Mouse (Mus musculus) heart, postnatal 10 days (tissue): ENCODE measurements around the gene Mok. TPM values are rescaled to one million over a fixed set of nuclear protein-coding genes. Genes with fewer than 3 reads are reported as not detected.

Experiments
- DNase-seq, 2 experiments: peaks; one replicate each; pipeline ENCODE4 v3.0.0; 2021
- intact Hi-C: fragments of 180-260 bp; cut with DNase I; formaldehyde crosslinking; loops from one replicate; pipeline ENCODE4 v1.15.1; 2025
- total RNA-seq, 2 experiments: library from RNA; stranded (reverse); gene quantifications; 2 replicates each; pipeline ENCODE4 v1.2.3; 2021

Gene Mok
- total RNA-seq, 2 experiments from 2014 or later: 0.57 to 0.62 TPM

- no peak for DNase-seq
- intact Hi-C loops: no loop called here
These were observed 27.1 kb downstream of the Mok start for GRCm38 (mm10) chr12:110813624-110814023.

GRCm38 (mm10) chr12:110813132-110813531 lies 27.6 kb downstream of the Mok start:
- intact Hi-C loops: no loop called here
- no peak for DNase-seq

DNA sequence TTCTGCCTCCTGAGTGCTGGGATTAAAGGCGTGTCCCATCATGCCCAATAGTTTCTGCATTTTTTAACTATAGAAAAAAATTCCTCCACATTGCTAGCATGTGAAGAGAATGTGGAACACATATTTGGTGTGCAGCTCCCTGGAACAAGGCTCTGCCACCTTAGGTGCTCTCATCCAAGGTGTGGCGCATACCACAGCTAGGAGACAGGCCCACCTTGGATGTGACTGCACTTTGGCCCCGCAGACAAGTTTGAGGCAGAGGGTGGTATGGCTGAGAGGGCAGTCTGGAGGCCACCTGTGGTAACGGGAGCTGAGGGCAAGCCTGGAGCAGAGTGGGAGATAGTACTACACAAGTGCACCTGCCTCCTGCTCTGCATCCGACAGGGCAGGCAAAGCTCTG lies 31.9 kb downstream of the Mok start:
- intact Hi-C loops: loop anchor here (5.0 kb wide), 1 partner anchor 72 kb away; the partner anchor contains the start of gene Wdr20
- DNase-seq: no peak

DNA sequence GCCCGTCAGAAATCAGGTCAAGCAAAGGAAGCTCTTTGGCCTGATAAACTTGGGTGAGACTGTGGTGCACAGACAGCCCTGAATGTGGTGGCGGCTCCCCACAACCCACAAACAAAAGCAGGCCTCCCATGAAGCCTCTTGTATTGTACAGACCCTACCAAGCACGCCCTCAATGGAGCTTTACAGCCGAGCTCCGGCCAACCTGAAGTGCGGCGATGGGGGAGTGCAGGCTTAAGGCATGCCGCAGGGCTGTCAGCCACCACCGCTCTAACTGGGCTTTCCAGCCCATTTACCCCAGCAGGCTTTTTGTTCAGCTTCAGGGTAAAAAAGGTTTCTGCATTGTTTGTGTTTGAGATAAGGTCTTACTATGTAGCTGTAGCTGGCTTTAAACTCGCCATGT lies 32.3 kb downstream of the Mok start:
- DNase-seq: no peak
- intact Hi-C loops: loop anchor here (5.0 kb wide), 1 partner anchor 71 kb away; the partner anchor contains the start of gene Wdr20

GRCm38 (mm10) chr12:110806301-110806970 lies 34.3 kb downstream of the Mok start:
- intact Hi-C loops: loop anchor here (5.0 kb wide), 1 partner anchor 69 kb away; the partner anchor contains the start of gene Wdr20
- peak; percentile 48 to 52 for DNase-seq

- peak; percentile 39 to 43 for DNase-seq
These were observed 36.5 kb downstream of the Mok start for GRCm38 (mm10) chr12:110804261-110804660.

DNA sequence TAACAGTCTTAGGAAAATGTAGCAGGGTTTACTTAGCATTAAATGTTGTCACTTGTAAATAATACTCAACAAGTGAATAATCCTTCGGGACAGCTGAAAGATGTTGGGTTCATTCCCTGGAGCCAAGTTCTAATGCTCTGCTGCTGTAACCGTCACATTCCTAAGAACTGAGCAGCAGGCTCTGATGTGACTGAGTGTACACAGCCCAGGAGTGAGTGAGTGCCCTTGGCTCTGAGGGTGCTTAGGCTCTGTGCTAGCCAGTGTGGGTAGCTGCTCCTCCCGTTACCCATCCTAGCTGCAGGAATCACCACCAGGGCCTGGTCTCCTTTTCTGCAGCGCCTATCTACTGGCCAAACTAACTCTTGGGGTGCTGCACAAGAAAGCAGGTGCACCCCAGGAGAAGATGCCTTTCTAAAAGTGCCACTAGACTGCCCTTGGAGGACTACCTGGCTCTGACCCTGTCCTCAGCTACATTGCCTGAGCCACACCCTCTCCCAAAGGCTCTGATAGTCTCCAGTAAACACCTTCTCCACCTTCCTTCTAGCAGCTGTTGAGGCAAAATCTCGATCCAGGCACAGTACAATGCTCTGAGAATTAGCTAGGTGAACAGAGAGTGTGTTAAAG lies 38.0 kb downstream of the Mok start:
- no peak for DNase-seq
- intact Hi-C loops: no loop called here

More at GRCm38 (mm10) chr12:110804261-110804660, 36.5 kb downstream of the Mok start:
- intact Hi-C loops: no loop called here

DNA sequence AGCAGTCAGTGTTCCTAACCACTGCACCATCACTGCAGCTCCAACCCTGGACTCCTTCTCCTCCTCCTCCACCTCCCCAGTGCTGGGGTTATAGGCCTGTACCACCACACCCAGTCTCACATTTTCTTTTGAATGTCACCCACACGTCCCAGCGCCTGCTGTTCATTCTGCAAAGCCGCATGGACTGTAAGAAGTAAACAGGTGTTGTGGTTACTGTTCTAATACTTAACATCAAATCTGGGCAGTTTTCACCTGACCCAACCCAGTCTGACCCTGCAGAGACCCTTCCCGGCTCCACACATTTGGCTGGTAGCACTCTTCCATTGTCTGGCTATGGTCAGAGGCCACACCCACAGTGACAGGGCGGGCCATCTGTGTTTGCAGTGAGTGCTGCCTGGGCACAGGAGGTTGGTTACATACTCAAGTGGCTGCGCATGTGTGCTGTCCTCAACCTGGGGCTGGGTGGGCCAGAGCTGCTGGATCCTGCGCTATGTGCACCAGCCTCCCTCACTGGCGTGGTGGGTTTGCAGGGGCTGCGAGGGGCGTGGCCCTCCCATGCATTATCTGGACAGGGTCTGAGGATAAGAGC lies 38.8 kb downstream of the Mok start:
- peak in 1 of 2 experiments; percentile 9 for DNase-seq
- intact Hi-C loops: no loop called here

GRCm38 (mm10) chr12:110799226-110799625 lies 41.5 kb downstream of the Mok start:
- intact Hi-C loops: no loop called here
- peak in 1 of 2 experiments; percentile 11 for DNase-seq

GRCm38 (mm10) chr12:110797842-110798431 lies 42.8 kb downstream of the Mok start:
- peak; percentile 38 to 44 for DNase-seq
- intact Hi-C loops: no loop called here

DNA sequence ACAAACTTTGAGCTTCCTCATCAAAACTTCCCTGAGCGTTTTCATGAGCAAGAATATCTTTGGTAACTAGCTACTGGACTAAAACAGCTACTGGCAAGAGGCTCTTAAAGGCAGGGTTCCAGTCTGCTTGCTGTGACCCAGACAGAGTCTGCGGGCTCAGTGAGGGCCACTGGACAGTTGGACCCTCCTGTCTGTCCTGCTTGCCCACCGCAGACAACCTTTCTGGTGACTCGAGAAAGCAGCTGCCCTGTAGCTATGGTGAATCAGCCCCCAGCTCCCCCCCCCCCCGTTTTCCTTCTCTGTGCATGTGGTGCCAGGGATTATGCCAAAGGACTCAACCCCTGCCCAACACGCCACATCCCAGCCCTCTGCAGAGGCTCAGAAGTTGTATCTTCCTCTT lies 43.5 kb downstream of the Mok start:
- DNase-seq: no peak
- intact Hi-C loops: no loop called here

DNA sequence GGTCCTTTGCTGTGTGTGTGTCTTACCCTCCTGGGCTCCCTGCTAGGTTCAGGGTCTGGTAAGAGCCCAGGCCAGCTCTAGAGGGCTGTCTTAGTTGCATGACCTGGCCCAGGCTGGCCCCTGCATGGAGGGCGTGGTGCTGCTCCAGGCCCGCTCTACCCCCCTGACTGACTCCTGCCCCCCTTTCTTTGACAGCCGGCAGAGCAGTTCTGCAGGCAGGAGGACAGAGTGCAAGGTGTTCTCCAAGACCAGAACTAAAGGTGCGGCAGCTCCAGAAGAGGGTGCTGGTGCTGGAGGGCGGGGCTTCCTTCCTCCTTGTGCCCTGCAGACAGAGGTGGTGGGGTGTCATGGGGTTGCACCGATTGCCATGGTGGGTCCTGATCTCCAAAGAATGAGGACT lies 44.0 kb downstream of the Mok start:
- DNase-seq: no peak

DNA sequence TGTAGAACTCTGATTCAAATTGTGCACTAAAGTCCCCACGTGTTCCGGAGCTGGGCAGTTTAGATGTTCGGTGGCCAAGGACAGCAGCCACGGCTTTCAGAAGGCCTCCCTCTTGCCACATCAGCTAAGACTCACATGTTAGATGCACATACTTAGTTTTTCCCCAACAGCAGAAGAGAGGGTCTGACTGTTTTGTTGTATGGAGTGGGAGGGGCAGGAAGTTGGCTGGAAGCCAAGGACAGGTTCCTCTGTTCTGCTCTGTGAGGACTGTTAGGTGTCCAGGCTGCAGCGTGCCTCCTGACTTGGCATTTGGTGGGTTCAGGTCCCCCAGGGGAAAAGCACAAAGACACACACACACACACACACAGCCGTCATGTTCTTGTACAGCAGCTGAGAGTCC lies 45.7 kb downstream of the Mok start:
- peak in 1 of 2 experiments; percentile 12 for DNase-seq
- intact Hi-C loops: no loop called here

More for the DNA sequence above, 44.0 kb downstream of the Mok start:
- intact Hi-C loops: no loop called here

DNA sequence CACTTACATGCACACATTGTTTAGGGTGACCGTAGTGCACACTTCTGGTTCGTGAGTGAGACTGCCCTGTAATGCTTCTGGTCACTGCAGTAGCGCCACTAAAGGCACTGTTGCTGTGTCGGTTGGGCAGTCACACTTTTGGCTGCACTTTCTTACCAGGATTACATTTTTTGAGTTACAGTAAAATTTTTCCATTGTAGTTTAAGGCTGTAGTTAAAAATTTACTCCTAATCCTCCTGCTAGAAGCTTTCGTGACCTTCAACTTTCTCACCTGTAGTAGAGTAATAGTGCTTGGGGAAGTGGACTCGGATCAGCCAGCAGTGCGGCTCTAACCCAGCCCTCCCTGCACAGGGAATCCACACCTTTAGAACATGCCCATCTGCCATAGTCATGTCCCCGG lies 49.7 kb downstream of the Mok start:
- intact Hi-C loops: no loop called here
- DNase-seq: no peak

DNA sequence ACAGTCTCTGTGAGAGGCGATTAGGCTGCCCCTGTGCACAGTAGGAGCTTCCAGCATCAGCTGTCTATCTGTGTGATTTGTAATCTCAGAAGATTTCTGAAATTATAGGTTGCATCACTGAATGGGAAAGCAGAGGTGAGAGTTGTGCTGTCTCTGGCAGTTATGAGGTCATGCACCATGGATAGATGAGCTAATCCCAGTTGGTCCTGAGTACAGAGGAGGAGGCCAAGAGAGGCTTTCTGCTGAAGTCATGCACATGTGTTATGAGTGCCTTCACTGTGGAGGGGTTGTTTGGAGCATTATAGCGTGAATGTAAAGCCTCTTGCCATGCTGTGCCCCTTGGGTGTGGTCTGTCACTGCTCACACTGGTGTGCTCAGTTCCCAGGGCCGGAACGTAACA lies 50.2 kb downstream of the Mok start:
- intact Hi-C loops: no loop called here
- DNase-seq: no peak

- DNase-seq: peak in 1 of 2 experiments; percentile 19
- intact Hi-C loops: no loop called here
These were observed 54.5 kb downstream of the Mok start for GRCm38 (mm10) chr12:110786243-110786642.

- no peak for DNase-seq
- intact Hi-C loops: no loop called here
These were observed 56.5 kb downstream of the Mok start for GRCm38 (mm10) chr12:110784211-110784610.

- DNase-seq: no peak
- intact Hi-C loops: no loop called here
These were observed 58.5 kb downstream of the Mok start for GRCm38 (mm10) chr12:110782278-110782677.

DNA sequence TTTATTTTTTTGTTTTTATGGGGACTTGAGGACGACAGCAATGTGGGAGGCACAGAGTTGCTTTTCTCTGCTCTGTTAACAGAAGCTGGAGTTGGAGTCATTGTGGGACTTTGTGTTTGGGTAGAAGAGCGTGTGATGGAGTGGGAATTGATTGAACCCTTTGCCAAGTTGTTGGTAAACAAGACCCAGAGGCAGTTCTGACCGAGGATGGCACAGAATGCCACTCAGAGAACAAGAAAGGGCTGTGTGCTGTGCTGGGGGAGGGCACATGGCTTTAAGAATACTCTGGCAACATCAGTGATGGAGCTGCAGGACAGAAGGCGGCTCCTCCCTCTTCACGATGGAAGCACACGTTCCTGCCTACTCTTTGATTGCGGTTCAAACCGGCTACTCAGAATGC lies 59.6 kb downstream of the Mok start:
- no peak for DNase-seq
- intact Hi-C loops: no loop called here

GRCm38 (mm10) chr12:110779296-110779695 lies 61.4 kb downstream of the Mok start:
- no peak for DNase-seq
- intact Hi-C loops: no loop called here

DNA sequence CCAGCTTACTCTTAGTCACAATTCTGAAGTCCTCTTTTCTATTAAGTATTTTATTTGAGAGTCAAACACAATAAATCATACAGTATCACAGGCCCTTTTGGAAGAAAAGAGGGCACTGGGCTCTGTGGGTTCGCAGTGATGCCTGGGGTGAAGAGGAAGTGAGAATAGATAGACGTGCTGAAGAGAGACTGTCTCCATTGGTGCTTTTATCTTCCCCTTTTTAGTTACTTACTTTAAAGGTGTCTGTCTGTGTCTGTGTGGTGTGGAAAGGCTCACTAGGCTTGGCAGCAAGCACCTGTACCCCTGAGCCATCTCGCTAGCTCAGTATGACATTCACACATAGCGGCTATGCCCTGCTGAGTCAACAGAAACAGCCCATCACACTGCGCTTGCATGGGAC lies 62.9 kb downstream of the Mok start:
- DNase-seq: no peak
- intact Hi-C loops: no loop called here
